Mouse (Mus musculus) ES-E14 (cell line): ENCODE results near the gene Padi2. TPM values are rescaled to one million over a fixed set of nuclear protein-coding genes. Genes with fewer than 3 reads are reported as not detected.

ENCODE experiments used
- DNase-seq: peaks from one replicate; pipeline ENCODE4 v3.0.0-alpha.2; 2013; ENCODE audit warnings: low read depth, low spot score
- H3K27ac ChIP-seq: 2 replicates; pipeline ENCODE4 v1.5.1; 2012; ENCODE audit warnings: low read depth, mild to moderate bottlenecking, low read length, moderate library complexity, mixed read lengths; ENCODE audit not compliant: poor library complexity, insufficient read depth, severe bottlenecking
- H3K36me3 ChIP-seq: 2 replicates; pipeline ENCODE4 v1.6.1; 2012; ENCODE audit warnings: mild to moderate bottlenecking, low read length, moderate library complexity, mixed read lengths; ENCODE audit not compliant: control insufficient read depth, poor library complexity, insufficient read depth, severe bottlenecking
- H3K4me1 ChIP-seq, 2 experiments: fragments of 150-350 bp in 1 of 2; sonication (generic) in 1 of 2; 2 replicates each; pipeline ENCODE4 v1.6.1; 2012; ENCODE audit warnings: low read length in 2 of 2, mild to moderate bottlenecking in 1 of 2, mixed read lengths in 1 of 2; ENCODE audit not compliant: control insufficient read depth in 2 of 2, insufficient read depth in 2 of 2, poor library complexity in 1 of 2
- H3K4me3 ChIP-seq, 2 experiments: fragments of 150-350 bp in 1 of 2; sonication (generic) in 1 of 2; 2 replicates each; pipeline ENCODE4 v1.5.1; 2012; ENCODE audit warnings: low read length in 2 of 2, low read depth in 1 of 2, mild to moderate bottlenecking in 1 of 2, mixed read lengths in 1 of 2; ENCODE audit not compliant: insufficient read depth in 1 of 2, poor library complexity in 1 of 2, severe bottlenecking in 1 of 2
- H3K9ac ChIP-seq: 2 replicates; pipeline ENCODE4 v1.6.1; 2012; ENCODE audit warnings: low read depth, mild to moderate bottlenecking, low read length, mixed read lengths; ENCODE audit not compliant: poor library complexity, insufficient read depth, severe bottlenecking
- H3K9me3 ChIP-seq: fragments of 150-350 bp; sonication (generic); 2 replicates; pipeline ENCODE4 v1.6.1; 2012; ENCODE audit warnings: low read depth, mild to moderate bottlenecking, low read length; ENCODE audit not compliant: control insufficient read depth, insufficient read depth
- CHD2 ChIP-seq: IDR thresholded peaks from 2 replicates; pipeline ENCODE4 v1.6.1; 2014; ENCODE audit warnings: mild to moderate bottlenecking, low read depth, low read length, inconsistent platforms
- HCFC1 ChIP-seq: IDR thresholded peaks from 2 replicates; pipeline ENCODE4 v1.6.1; 2012; ENCODE audit warnings: low read length, inconsistent platforms, borderline replicate concordance; ENCODE audit not compliant: insufficient read depth
- MAFK ChIP-seq: IDR thresholded peaks from 2 replicates; pipeline ENCODE4 v1.6.1; 2014; ENCODE audit warnings: mild to moderate bottlenecking, low read depth, low read length, inconsistent platforms; ENCODE audit not compliant: insufficient read depth
- ZC3H11A ChIP-seq: IDR thresholded peaks from 2 replicates; pipeline ENCODE4 v1.6.1; 2012; ENCODE audit warnings: low read depth, mild to moderate bottlenecking, inconsistent platforms, low read length, borderline replicate concordance
- ZNF384 ChIP-seq: IDR thresholded peaks from 2 replicates; pipeline ENCODE4 v1.6.1; 2012; ENCODE audit warnings: low read depth, low read length, inconsistent platforms
- in situ Hi-C, 2 experiments: fragments of 600-800 bp; cut with MboI; formaldehyde crosslinking; loops; one replicate each; pipeline ENCODE4 v1.15.1; 2025; ENCODE audit warnings: low sequenced_read_pairs in 2 of 2, inconsistent platforms in 1 of 2; ENCODE audit not compliant: unreplicated experiment in 2 of 2
- total RNA-seq: library from RNA; depleted of rRNA; stranded (reverse); fragments of 300-350 nt; gene quantifications from 2 replicates; pipeline ENCODE4 v1.2.3, GENCODE M21; 2012

Gene Padi2
- total RNA-seq, 1 experiment = 0.94 TPM

DNA sequence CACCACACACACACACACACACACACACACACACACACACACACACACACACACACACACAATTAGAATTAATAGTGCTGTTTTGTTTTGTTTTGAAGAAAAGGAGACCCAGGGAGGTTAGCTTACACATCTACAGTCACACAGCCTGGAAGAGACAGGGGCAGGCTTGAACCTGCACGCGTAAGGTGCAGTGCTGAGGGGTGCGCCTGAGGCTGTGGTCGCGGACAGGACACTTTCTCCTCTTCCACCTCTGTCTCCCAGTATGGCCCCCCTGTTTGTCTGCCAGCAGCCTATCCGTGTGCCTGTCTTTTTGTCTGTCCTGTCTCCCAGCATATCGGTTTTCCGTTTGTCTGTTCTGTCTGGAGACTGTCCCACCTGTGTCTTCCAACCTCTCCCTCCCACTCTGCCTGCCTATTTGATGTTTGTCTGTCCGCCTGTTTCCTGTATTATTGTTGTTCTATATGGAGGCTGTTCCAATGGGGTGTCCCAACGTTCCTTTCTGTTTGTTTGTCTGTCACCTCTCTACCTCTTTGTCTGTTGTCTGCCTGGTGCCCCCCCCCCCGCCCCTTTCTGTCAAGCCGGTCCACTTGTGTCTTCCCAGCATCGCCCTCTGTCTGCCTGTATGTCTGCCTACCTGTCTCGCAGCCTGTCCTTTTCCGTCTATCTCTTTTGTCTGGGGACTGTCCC is 80.0 kb downstream of the Padi2 start:
- peaks cover 2 to 13% of the 10 kb centered on the region in 2 experiments; a peak in 3 of 4 replicates for H3K4me1 ChIP-seq
- H3K4me3 ChIP-seq = peak overlapping the region; percentile 93 to 94
- H3K9me3 ChIP-seq = no peaks in the 10 kb centered on the region
- DNase-seq = no peak
- no peak for TF ChIP-seq ZNF384
- TF ChIP-seq CHD2 = no peak
- no peak for TF ChIP-seq ZC3H11A
- no peak for TF ChIP-seq MAFK
- TF ChIP-seq HCFC1 = no peak
- H3K27ac ChIP-seq = no peak overlapping the region
- H3K36me3 ChIP-seq = no peaks in the 10 kb centered on the region
- no peak overlapping the region for H3K9ac ChIP-seq
- in situ Hi-C loops = no loop called here

DNA sequence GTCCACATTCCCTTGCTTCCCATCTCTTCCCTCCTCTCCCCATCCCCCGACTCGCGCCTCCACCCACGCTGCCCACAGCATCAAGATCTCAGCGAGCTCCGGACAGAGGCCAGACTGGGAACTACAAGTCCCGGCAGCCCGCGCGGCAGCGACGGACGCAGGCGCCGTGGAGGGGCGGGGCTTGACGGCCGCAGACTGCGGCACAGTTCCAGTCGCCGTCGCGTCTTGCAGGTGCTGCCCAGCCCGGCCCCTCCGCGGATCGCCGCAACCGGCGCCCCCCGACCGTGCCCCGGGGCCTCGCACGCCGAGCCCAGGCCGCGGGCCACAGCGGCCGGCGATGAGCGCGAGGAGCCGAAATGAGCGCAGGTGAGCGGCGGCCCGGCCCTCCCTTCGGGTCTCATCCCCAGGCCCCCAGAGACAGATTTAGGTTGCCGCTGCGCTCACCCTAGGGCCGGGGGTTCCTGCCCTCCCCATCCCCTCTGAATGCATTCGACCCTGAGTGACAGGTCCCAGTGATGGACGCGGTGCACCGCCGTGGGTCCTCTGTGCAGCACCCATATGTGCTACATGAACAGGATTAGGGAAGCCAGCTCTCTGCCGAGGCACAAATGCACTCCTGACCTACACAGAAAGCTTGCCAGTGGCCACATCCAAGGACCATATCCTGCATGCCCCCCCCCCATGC is 80.7 kb downstream of the Padi2 start, which contains the start of gene Atp13a2:
Gene Atp13a2 (plus strand): TSS at position 163 of the 685 bp plus-strand sequence.
- TF ChIP-seq ZNF384 (no peak), HCFC1 (peak; percentile 94)
- no peak within 1 kb of the TSS for H3K27ac ChIP-seq
- peak within 1 kb of the TSS; percentile 93 to 94 for H3K4me3 ChIP-seq
- DNase-seq = peak; percentile 59
- no peaks in the 10 kb centered on the region for H3K9me3 ChIP-seq
- in situ Hi-C loops = no loop called here
- no peaks in the 10 kb centered on the region for H3K36me3 ChIP-seq
- peaks cover 2 to 13% of the 10 kb centered on the region in 2 experiments; a peak in 3 of 4 replicates for H3K4me1 ChIP-seq
- peak within 1 kb of the TSS; percentile 87 for H3K9ac ChIP-seq

DNA sequence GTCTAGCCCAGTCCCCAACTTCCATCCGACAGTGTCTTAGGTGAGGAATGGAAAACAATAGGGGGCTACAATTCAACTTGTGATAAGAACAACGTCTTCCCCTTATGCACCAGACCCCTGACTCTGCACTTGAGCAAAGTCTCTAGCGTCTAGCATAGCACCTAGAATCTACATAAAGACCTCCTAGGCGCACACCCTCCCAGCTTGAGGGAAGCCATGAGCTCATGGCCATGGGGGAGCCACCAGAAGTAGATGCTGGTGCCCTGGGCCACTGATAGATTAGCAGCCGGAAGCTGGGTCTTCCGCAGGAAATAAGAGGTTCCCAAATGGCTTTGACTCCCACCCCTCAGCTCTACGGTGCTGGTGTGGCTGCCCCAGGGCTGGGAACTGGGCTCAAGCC is 81.3 kb downstream of the Padi2 start:
- no peak for DNase-seq
- Histone ChIP-seq H3K9ac (peak overlapping the region; percentile 87), H3K4me3 (peak overlapping the region; percentile 93 to 94), H3K9me3 (no peaks in the 10 kb centered on the region), H3K36me3 (no peaks in the 10 kb centered on the region), H3K4me1 (peaks cover 2 to 13% of the 10 kb centered on the region in 2 experiments; a peak in 3 of 4 replicates), H3K27ac (no peak overlapping the region)
- in situ Hi-C loops = no loop called here
- TF ChIP-seq MAFK (no peak), CHD2 (no peak)

DNA sequence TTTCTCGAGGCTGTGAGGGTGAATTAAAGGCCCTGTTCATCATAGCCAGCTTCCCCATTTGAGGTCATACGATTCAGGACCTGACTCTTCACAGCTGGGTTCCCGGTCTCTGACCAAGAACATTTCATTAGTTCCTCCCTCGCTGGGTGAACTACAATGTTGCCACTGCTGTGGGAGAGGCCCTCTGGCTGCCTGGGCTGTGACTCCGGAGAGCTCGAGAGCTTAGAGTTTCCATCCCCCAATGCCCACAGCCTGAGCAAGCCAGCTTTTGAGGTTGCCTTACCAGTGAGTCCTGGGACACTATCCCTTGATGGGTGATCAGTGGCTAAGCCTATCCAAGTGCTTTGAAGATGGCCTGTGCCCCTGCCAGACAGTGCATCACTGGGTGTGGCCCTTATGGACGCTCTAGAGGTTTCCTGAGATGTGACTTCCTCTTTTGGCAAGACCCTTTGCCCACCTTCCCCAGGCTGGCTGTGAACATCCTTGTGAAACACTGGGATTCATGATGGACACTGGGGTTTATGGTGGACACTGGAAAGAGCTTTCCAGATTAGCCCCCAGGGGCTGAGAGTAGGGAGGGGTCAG is 82.7 kb downstream of the Padi2 start:
- in situ Hi-C loops = no loop called here
- H3K9me3 ChIP-seq = no peaks in the 10 kb centered on the region
- H3K36me3 ChIP-seq = peaks cover 5% of the 10 kb centered on the region; the same call in 1 of the 2 replicates
- DNase-seq = no peak
- TF ChIP-seq MAFK = no peak
- TF ChIP-seq ZNF384 = no peak
- no peak for TF ChIP-seq ZC3H11A
- TF ChIP-seq CHD2 = no peak
- no peak for TF ChIP-seq HCFC1
- no peak overlapping the region for H3K4me3 ChIP-seq
- H3K4me1 ChIP-seq = peaks cover 2 to 8% of the 10 kb centered on the region in 2 experiments; a peak in 2 of 4 replicates
- no peak overlapping the region for H3K9ac ChIP-seq
- H3K27ac ChIP-seq = no peak overlapping the region
